Mouse (Mus musculus) hindbrain, postnatal 0 days (tissue): ENCODE data around the gene Rcc2. TPM values are rescaled to one million over a fixed set of nuclear protein-coding genes. Genes with fewer than 3 reads are reported as not detected.

Source experiments
- ATAC-seq: fragments of 200-750 bp; cut with Nextera tagmentation; 2 replicates; pipeline ENCODE4 v1.8.0; 2017; ENCODE audit warnings: mild to moderate bottlenecking, moderate TSS enrichment, moderate library complexity
- DNase-seq: peaks from one replicate; pipeline ENCODE4 v3.0.0-alpha.2; 2015; ENCODE audit warnings: low spot score
- H3K27ac ChIP-seq: fragments of 300-500 bp; sonication (generic); 2 replicates; pipeline ENCODE4 v1.5.1; 2014; ENCODE audit warnings: mild to moderate bottlenecking
- H3K27me3 ChIP-seq: fragments of 300-500 bp; sonication (generic); 2 replicates; pipeline ENCODE4 v1.6.1; 2014; ENCODE audit warnings: low read length, mixed read lengths; ENCODE audit not compliant: insufficient read depth
- H3K36me3 ChIP-seq: fragments of 300-500 bp; sonication (generic); 2 replicates; pipeline ENCODE4 v1.6.1; 2014; ENCODE audit warnings: low read length, mixed read lengths; ENCODE audit not compliant: insufficient read depth
- H3K4me1 ChIP-seq: fragments of 300-500 bp; sonication (generic); 2 replicates; pipeline ENCODE4 v1.6.1; 2014; ENCODE audit warnings: antibody characterized with exemption, low read length, mixed read lengths; ENCODE audit not compliant: insufficient read depth
- H3K4me2 ChIP-seq: fragments of 300-500 bp; sonication (generic); 2 replicates; pipeline ENCODE4 v1.6.1; 2014; ENCODE audit warnings: low read depth, mild to moderate bottlenecking, low read length, moderate library complexity, mixed read lengths
- H3K4me3 ChIP-seq: fragments of 300-500 bp; sonication (generic); 2 replicates; pipeline ENCODE4 v1.5.1; 2014; ENCODE audit warnings: low read length
- H3K9ac ChIP-seq: fragments of 300-500 bp; sonication (generic); replicated peaks from 2 replicates; pipeline ENCODE4 v1.6.1; 2014; ENCODE audit warnings: mild to moderate bottlenecking, low read length, moderate library complexity, mixed read lengths
- H3K9me3 ChIP-seq: fragments of 300-500 bp; sonication (generic); 2 replicates; pipeline ENCODE4 v1.6.1; 2016; ENCODE audit warnings: low read length, mixed read lengths
- CTCF ChIP-seq: IDR thresholded peaks from 2 replicates; pipeline ENCODE4 v1.5.1; 2016; ENCODE audit warnings: antibody characterized with exemption, control low read depth, low read depth
- WGBS: fragments of 180-500 bp; shearing (Covaris S2); extraction: QIAGEN DNeasy Blood & Tissue Kit; methylation state at CpG from one replicate; pipeline ENCODE4 v1.1.7; 2014; 5-methylcytosine and 5-hydroxymethylcytosine counted together
- polyA plus RNA-seq: library from polyadenylated mRNA; unstranded; fragments of >200 nt; fragmentation: Nextera tagmentation; extraction: Ambion mirVana; gene quantifications from 2 replicates; pipeline ENCODE4 v1.2.1, GENCODE M21; 2015
- total RNA-seq: library from RNA; depleted of rRNA; stranded (reverse); fragments of >200 nt; gene quantifications from 2 replicates; pipeline ENCODE4 v1.2.3, GENCODE M21; 2014

Gene Rcc2
- total and polyA plus RNA-seq, 2 experiments from 2014 or later = 15.8 to 60.3 TPM

DNA sequence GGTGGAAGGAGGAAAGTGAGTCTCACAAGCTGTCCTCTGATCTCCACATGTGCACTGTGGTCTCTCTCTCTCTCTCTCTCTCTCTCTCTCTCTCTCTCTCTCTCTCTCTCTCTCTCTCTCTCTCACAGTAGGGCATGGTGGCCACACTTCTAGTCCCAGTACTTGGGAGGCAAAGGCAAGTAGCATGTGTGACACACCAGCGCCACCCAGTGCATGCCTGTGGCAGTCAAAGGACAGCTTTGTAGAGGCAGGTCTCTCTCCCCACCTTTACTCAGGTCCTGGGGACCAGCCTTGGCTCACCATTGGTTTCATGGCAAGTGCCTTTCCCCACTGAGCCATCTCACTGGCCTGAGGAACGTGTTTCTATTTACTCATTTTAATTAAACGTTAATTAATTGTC, 44.3 kb downstream of the Rcc2 start:
- Histone ChIP-seq H3K9me3 (no peaks in the 10 kb centered on the region), H3K27ac (no peak overlapping the region), H3K9ac (no peak overlapping the region), H3K27me3 (no peaks in the 10 kb centered on the region), H3K4me2 (no peak overlapping the region), H3K36me3 (no peaks in the 10 kb centered on the region), H3K4me3 (no peak overlapping the region), H3K4me1 (no peaks in the 10 kb centered on the region)
- ATAC-seq (peak; percentile 37; the same call in 1 of the 2 replicates), DNase-seq (peak; percentile 55)
- peak; percentile 72 for TF ChIP-seq CTCF
- 18% methylated on average over 3 of the region's 3 CpGs for WGBS

GRCm38 (mm10) chr4:140747978-140748377, 47.6 kb downstream of the Rcc2 start:
- no peaks in the 10 kb centered on the region for H3K36me3 ChIP-seq
- no peak for TF ChIP-seq CTCF
- no peak overlapping the region for H3K9ac ChIP-seq
- no peak overlapping the region for H3K27ac ChIP-seq
- no peaks in the 10 kb centered on the region; the same call in 1 of the 2 replicates for H3K4me1 ChIP-seq
- ATAC-seq (peak; percentile 35; the same call in 1 of the 2 replicates), DNase-seq (no peak)
- WGBS = 32% methylated on average over 12 of the region's 12 CpGs
- H3K27me3 ChIP-seq = no peaks in the 10 kb centered on the region
- H3K4me3 ChIP-seq = no peak overlapping the region
- H3K9me3 ChIP-seq = no peaks in the 10 kb centered on the region
- H3K4me2 ChIP-seq = no peak overlapping the region

DNA sequence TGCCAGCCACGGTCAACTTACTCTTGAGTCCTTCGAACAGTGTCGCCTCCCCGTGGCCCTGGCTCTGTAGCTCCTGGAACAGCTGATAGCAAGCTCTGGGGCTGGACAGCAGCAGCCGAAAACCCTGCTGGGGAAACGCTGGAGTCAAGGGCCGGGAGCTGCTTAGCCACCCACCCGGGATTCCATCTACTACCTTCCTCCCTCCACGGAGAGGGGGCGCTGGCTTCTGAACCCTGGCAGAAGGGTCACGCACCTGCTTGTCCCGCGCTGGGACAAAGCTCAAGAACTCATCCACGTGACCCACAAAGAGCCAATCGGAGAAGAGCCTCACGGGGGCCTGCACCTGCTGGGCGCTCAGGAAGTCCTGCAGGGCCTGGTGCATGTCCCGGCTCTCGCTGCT, 50.0 kb downstream of the Rcc2 start:
- 0 out of 2 replicates have a peak, but pooled peaks have one; percentile 21 for ATAC-seq
- Histone ChIP-seq H3K36me3 (no peaks in the 10 kb centered on the region), H3K4me2 (0 out of 2 replicates have a peak overlapping the region, but pooled peaks have one; percentile 10), H3K27ac (no peak overlapping the region), H3K9ac (no peak overlapping the region), H3K9me3 (no peaks in the 10 kb centered on the region), H3K4me1 (no peaks in the 10 kb centered on the region; the same call in 1 of the 2 replicates), H3K27me3 (no peaks in the 10 kb centered on the region), H3K4me3 (no peak overlapping the region)
- peak; percentile 24; the same call in 1 of the 2 replicates for TF ChIP-seq CTCF
- DNase-seq = peak; percentile 13
- WGBS = 14% methylated on average over 18 of the region's 19 CpGs

GRCm38 (mm10) chr4:140753366-140753765, 53.0 kb downstream of the Rcc2 start:
- no peak for DNase-seq
- no peaks in the 10 kb centered on the region for H3K27me3 ChIP-seq
- no peaks in the 10 kb centered on the region for H3K9me3 ChIP-seq
- H3K36me3 ChIP-seq = no peaks in the 10 kb centered on the region
- H3K9ac ChIP-seq = no peak overlapping the region
- H3K27ac ChIP-seq = no peak overlapping the region
- no peak for TF ChIP-seq CTCF
- 66% methylated on average over 7 of the region's 7 CpGs for WGBS
- ATAC-seq = no peak
- H3K4me2 ChIP-seq = no peak overlapping the region
- H3K4me3 ChIP-seq = no peak overlapping the region
- no peaks in the 10 kb centered on the region; the same call in 1 of the 2 replicates for H3K4me1 ChIP-seq

DNA sequence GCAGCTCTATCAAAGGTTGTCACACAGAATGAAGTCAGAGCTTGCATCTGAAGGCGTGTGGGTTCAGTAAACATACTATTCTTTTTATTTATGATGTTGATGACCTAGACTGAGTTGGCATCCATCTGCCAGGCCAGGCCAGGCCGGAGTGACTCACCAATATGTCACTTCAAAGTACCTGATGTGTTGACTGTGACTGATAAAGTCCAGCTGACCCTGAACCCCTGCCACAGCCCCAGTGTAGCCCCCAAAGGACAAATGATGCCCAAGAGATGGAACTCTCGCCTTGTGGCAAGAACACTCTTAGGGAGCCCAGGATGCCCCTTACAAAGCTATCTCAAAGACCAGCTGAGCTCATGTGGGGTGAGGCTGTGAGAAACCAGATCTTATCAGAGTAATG, 55.5 kb downstream of the Rcc2 start:
- Histone ChIP-seq H3K9me3 (no peaks in the 10 kb centered on the region), H3K27ac (no peak overlapping the region), H3K36me3 (no peaks in the 10 kb centered on the region), H3K4me1 (no peaks in the 10 kb centered on the region), H3K4me2 (no peak overlapping the region), H3K9ac (no peak overlapping the region), H3K4me3 (no peak overlapping the region), H3K27me3 (no peaks in the 10 kb centered on the region)
- 89% methylated on average over 3 of the region's 3 CpGs for WGBS
- ATAC-seq (no peak), DNase-seq (no peak)
- no peak for TF ChIP-seq CTCF

DNA sequence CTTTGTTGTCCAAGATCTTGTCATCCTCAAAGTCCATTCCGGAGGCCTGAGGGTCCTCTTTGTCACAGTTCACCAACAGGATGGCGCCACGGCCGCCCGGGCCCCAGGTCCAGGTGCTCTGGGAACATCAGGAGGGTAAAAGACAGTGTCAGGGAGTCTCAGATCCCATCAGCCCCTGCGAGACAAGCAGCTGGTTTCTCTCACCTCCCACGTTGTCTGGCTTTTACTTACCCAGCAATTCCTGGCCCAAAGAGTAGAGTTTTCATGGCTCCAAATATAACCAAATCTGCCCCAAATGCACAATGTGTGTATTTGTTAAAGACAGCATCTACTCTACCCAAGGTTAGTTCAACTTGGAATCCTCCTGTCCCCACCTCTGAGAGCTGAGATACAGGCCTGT, 61.3 kb downstream of the Rcc2 start:
- H3K27ac ChIP-seq = no peak overlapping the region
- DNase-seq (no peak), ATAC-seq (no peak)
- no peak overlapping the region for H3K9ac ChIP-seq
- H3K27me3 ChIP-seq = no peaks in the 10 kb centered on the region
- no peaks in the 10 kb centered on the region for H3K4me1 ChIP-seq
- 83% methylated on average over 7 of the region's 7 CpGs for WGBS
- H3K9me3 ChIP-seq = no peaks in the 10 kb centered on the region
- TF ChIP-seq CTCF = no peak
- H3K4me2 ChIP-seq = no peak overlapping the region
- H3K4me3 ChIP-seq = no peak overlapping the region
- no peaks in the 10 kb centered on the region for H3K36me3 ChIP-seq

GRCm38 (mm10) chr4:140763158-140763557, 62.8 kb downstream of the Rcc2 start:
- no peaks in the 10 kb centered on the region for H3K27me3 ChIP-seq
- TF ChIP-seq CTCF = peak; percentile 63
- H3K4me1 ChIP-seq = no peaks in the 10 kb centered on the region
- peak; percentile 24 for DNase-seq
- no peak overlapping the region for H3K4me3 ChIP-seq
- H3K9ac ChIP-seq = no peak overlapping the region
- no peaks in the 10 kb centered on the region for H3K36me3 ChIP-seq
- WGBS = 21% methylated on average over 9 of the region's 9 CpGs
- no peaks in the 10 kb centered on the region for H3K9me3 ChIP-seq
- no peak overlapping the region for H3K4me2 ChIP-seq
- no peak for ATAC-seq
- no peak overlapping the region for H3K27ac ChIP-seq
